Mouse (Mus musculus) forebrain, postnatal 0 days (tissue): ENCODE results near the gene Snx30. TPM values are rescaled to one million over a fixed set of nuclear protein-coding genes. Genes with fewer than 3 reads are reported as not detected.

Experiments
- ATAC-seq: fragments of 200-750 bp; cut with Nextera tagmentation; 2 replicates; pipeline ENCODE4 v1.8.0; 2017; ENCODE audit warnings: mild to moderate bottlenecking, moderate library complexity
- DNase-seq: peaks from one replicate; pipeline ENCODE4 v3.0.0-alpha.2; 2015
- H3K27ac ChIP-seq: fragments of 300-500 bp; sonication (generic); 2 replicates; pipeline ENCODE4 v1.5.1; 2014; ENCODE audit warnings: low read depth, mild to moderate bottlenecking, antibody characterized with exemption, low read length, moderate library complexity, mixed read lengths
- H3K27me3 ChIP-seq: fragments of 300-500 bp; sonication (generic); 2 replicates; pipeline ENCODE4 v1.6.1; 2014; ENCODE audit warnings: mild to moderate bottlenecking, low read length, mixed read lengths; ENCODE audit not compliant: insufficient read depth
- H3K36me3 ChIP-seq: fragments of 300-500 bp; sonication (generic); 2 replicates; pipeline ENCODE4 v1.6.1; 2014; ENCODE audit warnings: mild to moderate bottlenecking, moderate library complexity; ENCODE audit not compliant: insufficient read depth
- H3K4me1 ChIP-seq: fragments of 300-500 bp; sonication (generic); 2 replicates; pipeline ENCODE4 v1.6.1; 2014; ENCODE audit warnings: antibody characterized with exemption; ENCODE audit not compliant: insufficient read depth
- H3K4me2 ChIP-seq: fragments of 300-500 bp; sonication (generic); 2 replicates; pipeline ENCODE4 v1.6.1; 2014; ENCODE audit warnings: low read depth, mild to moderate bottlenecking, moderate library complexity
- H3K4me3 ChIP-seq: fragments of 300-500 bp; sonication (generic); 2 replicates; pipeline ENCODE4 v1.5.1; 2014; ENCODE audit warnings: low read depth, low read length, mixed read lengths
- H3K9ac ChIP-seq: fragments of 300-500 bp; sonication (generic); 2 replicates; pipeline ENCODE4 v1.6.1; 2014; ENCODE audit warnings: mild to moderate bottlenecking
- H3K9me3 ChIP-seq: fragments of 300-500 bp; sonication (generic); 2 replicates; pipeline ENCODE4 v1.6.1; 2016; ENCODE audit warnings: low read length
- CTCF ChIP-seq: sonication (generic); IDR thresholded peaks from 2 replicates; pipeline ENCODE4 v1.5.1; 2016; ENCODE audit warnings: antibody characterized with exemption, control low read depth, low read depth
- WGBS: fragments of 180-500 bp; shearing (Covaris S2); extraction: QIAGEN DNeasy Blood & Tissue Kit; methylation state at CpG from one replicate; pipeline ENCODE4 v1.1.7; 2014; 5-methylcytosine and 5-hydroxymethylcytosine counted together
- polyA plus RNA-seq: library from polyadenylated mRNA; unstranded; fragments of >200 nt; fragmentation: Nextera tagmentation; extraction: Ambion mirVana; gene quantifications from 2 replicates; pipeline ENCODE4 v1.2.1, GENCODE M21; 2015
- total RNA-seq: library from RNA; depleted of rRNA; stranded (reverse); fragments of >200 nt; gene quantifications from 2 replicates; pipeline ENCODE4 v1.2.3, GENCODE M21; 2014

Snx30 gene
- total and polyA plus RNA-seq, 2 experiments from 2014 or later = 16.9 to 31.4 TPM

DNA sequence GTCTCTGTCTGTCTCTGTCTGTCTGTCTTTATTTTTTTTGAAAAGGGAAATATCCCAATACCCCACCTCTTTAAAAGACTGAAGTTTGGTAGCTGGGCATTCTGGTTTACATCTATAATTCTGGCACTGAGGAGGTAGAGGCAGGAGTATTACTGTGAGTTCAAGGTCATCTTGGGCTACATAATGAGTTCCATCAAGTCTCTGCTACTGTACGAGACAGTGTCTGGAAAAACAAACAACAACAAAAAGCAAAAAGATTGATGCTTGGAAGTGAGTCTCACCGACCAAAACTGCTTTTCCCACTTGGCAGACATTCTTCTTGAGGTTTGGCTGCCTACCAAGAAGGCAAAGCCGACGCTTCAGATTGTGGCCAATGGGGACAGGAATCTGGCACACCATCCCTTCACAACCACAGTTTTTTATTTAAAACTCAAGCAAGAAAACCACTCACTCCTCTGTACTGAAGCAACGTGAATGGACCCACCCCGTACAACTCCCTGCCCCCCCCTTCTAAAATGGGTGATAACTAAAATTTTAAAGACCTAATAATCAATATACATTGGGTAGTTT, 63.9 kb downstream of the Snx30 start:
- no peaks in the 10 kb centered on the region for H3K9me3 ChIP-seq
- 24% methylated on average over 6 of the region's 6 CpGs for WGBS
- no peaks in the 10 kb centered on the region for H3K4me1 ChIP-seq
- H3K36me3 ChIP-seq = no peaks in the 10 kb centered on the region
- no peaks in the 10 kb centered on the region for H3K27me3 ChIP-seq
- TF ChIP-seq CTCF = no peak
- peak; percentile 30 for ATAC-seq
- no peak overlapping the region for H3K9ac ChIP-seq
- H3K27ac ChIP-seq = no peak overlapping the region
- no peak overlapping the region for H3K4me2 ChIP-seq
- peak; percentile 70 for DNase-seq
- H3K4me3 ChIP-seq = no peak overlapping the region

DNA sequence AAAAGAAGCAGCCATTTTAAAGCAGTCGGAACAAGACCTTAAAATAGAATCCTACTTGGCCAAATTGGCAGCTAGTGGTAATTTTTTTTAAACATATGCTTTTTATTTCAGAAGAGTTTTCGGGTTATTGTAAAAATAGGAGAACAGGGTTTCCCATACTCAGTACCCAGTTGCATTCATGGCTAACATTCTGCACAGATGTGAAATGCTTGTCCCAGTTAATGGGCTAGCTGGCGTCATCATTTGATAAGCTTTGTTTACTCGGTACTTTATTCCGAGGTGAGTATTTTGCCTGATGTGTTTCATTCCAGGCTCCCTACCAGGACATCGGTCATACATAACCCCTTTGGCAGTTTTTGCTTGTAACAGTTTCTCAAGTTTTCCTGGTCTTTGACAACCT, 64.8 kb downstream of the Snx30 start:
- no peaks in the 10 kb centered on the region for H3K27me3 ChIP-seq
- no peaks in the 10 kb centered on the region for H3K36me3 ChIP-seq
- TF ChIP-seq CTCF = no peak
- 63% methylated on average over 6 of the region's 6 CpGs for WGBS
- H3K4me2 ChIP-seq = no peak overlapping the region
- H3K9me3 ChIP-seq = no peaks in the 10 kb centered on the region
- no peaks in the 10 kb centered on the region for H3K4me1 ChIP-seq
- no peak overlapping the region for H3K9ac ChIP-seq
- ATAC-seq = no peak
- DNase-seq = no peak
- H3K4me3 ChIP-seq = no peak overlapping the region
- H3K27ac ChIP-seq = no peak overlapping the region

DNA sequence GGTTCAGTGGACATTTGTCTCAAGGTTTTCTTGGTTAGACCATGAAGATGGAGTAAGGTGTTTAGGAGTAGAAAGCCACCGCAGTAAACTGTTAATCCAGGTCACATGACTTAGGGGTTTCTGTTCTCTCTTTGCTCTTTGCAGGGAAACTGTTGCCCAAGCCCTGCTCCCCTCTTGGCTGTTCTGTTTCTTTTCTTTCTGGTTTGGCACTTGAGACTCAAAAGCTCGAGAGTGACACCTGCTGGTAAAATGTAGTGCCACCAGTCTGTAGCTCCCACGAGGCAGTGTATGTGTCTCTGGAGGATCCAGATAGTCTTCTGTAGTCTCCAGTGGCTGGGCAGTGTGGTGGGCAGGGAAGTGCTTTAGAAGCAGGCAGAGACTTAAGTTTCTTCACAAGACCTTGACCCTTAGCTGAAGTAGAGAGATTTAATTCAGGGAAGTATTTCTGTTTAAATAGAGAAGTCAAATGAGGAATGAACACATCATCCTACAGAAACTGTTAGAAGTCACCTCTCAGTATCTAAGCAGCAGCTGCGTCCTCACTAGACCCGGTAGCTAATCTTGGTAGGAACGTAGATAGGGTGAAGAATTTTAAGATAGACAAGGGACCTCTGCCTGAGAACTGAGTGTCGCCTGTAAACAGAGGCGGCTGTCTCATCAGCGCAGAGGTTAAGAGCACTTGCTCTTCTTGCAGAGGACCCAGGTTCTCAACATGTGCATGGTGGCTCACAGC, 65.4 kb downstream of the Snx30 start:
- no peaks in the 10 kb centered on the region for H3K9me3 ChIP-seq
- H3K4me3 ChIP-seq = no peak overlapping the region
- H3K4me1 ChIP-seq = no peaks in the 10 kb centered on the region
- TF ChIP-seq CTCF = peak; percentile 93
- no peak overlapping the region for H3K9ac ChIP-seq
- ATAC-seq = peak; percentile 92
- no peak overlapping the region for H3K27ac ChIP-seq
- H3K36me3 ChIP-seq = no peaks in the 10 kb centered on the region
- WGBS = 60% methylated on average over 9 of the region's 9 CpGs
- H3K4me2 ChIP-seq = no peak overlapping the region
- no peaks in the 10 kb centered on the region for H3K27me3 ChIP-seq
- peak; percentile 93 for DNase-seq

DNA sequence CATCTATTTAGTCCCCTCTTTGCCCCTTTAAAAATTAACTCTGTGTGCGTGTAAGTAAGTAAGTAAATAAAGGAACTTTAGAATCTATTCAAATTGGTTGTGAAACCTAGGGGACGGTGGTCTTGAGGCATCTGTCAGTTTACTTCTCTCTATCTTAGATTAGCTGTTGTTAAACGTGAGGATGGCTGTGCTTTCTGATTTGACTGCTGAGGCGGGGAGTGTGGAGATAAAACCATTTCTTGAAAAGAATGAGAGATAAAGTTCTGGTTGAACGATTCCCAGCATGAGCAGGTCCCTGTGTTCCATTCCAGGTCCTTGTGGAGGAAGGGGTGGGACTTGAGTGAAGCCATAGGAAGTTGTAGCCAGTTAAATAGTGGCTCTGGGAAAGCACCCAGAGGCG, 67.6 kb downstream of the Snx30 start:
- WGBS = 39% methylated on average over 6 of the region's 6 CpGs
- H3K4me1 ChIP-seq = no peaks in the 10 kb centered on the region
- ATAC-seq = no peak
- no peaks in the 10 kb centered on the region for H3K27me3 ChIP-seq
- H3K9me3 ChIP-seq = no peaks in the 10 kb centered on the region
- TF ChIP-seq CTCF = no peak
- H3K4me2 ChIP-seq = no peak overlapping the region
- H3K36me3 ChIP-seq = no peaks in the 10 kb centered on the region
- no peak for DNase-seq
- no peak overlapping the region for H3K9ac ChIP-seq
- no peak overlapping the region for H3K4me3 ChIP-seq
- H3K27ac ChIP-seq = no peak overlapping the region

DNA sequence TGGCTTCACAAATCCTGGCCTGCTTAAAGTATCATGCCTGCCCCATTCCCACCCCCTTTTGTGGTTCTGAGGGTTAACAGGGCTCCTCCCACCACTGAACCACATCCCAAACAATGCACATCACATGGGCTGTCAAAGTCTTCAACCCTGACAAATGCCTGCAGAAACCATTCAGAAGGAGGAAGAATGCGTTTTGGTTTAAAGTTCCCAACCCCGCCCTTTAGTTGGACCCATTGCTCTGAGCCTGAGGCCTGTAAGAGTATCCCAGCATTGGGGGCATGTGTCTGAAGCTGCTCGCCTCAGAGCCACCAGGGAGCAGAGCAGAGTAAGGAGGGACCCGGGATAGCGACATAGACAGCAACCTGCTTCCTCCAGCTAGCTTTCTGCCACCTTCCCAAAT, 68.2 kb downstream of the Snx30 start:
- H3K27ac ChIP-seq = no peak overlapping the region
- H3K36me3 ChIP-seq = no peaks in the 10 kb centered on the region
- H3K9ac ChIP-seq = no peak overlapping the region
- H3K9me3 ChIP-seq = no peaks in the 10 kb centered on the region
- TF ChIP-seq CTCF = no peak
- no peak overlapping the region for H3K4me2 ChIP-seq
- DNase-seq = no peak
- 40% methylated on average over 5 of the region's 5 CpGs for WGBS
- no peaks in the 10 kb centered on the region for H3K27me3 ChIP-seq
- H3K4me1 ChIP-seq = no peaks in the 10 kb centered on the region
- H3K4me3 ChIP-seq = no peak overlapping the region
- ATAC-seq = no peak

DNA sequence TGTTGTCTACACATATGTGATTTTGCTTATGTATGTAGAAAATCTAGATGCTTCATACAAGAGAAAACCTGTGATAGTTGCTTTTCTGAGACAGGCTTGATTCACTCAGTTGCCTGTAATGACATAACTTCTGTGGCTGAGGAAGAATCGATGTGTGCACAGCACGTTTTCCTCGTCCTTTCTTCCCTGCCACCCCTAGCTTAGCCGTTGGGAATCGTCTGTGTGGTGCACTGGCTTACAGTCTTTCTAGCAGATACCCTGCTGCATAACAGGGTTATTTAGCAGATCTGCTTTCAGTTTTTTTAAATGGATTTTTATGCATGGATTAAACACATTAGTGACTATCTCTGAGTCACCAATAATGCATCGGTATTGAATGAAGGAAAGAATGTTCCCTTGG, 70.9 kb downstream of the Snx30 start:
- Histone ChIP-seq H3K9me3 (no peaks in the 10 kb centered on the region), H3K4me3 (no peak overlapping the region), H3K36me3 (no peaks in the 10 kb centered on the region), H3K4me2 (no peak overlapping the region), H3K27me3 (no peaks in the 10 kb centered on the region), H3K4me1 (no peaks in the 10 kb centered on the region), H3K27ac (no peak overlapping the region), H3K9ac (no peak overlapping the region)
- no peak for TF ChIP-seq CTCF
- ATAC-seq = peak; percentile 58; the same call in 1 of the 2 replicates
- DNase-seq = no peak
- 38% methylated on average over 6 of the region's 6 CpGs for WGBS

DNA sequence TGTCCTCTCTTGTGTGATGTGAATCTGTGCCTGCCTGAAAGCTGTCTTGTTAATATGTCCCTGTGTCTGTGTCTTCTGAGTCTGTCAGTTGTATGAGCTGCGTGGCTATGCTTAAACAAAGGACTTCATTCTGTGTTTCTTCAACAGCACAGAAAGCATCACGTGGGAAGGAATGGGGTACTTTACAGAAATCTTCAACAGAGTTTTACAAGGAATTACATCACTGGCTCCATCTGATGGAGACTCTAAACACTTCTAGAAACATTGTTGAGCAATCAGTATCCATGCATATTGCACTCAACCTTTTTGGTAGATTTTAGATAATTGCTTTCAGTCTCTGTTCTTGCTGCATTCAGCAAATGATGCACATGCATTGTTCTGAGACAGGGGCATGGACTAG, 71.4 kb downstream of the Snx30 start:
- Histone ChIP-seq H3K4me2 (no peak overlapping the region), H3K9me3 (no peaks in the 10 kb centered on the region), H3K36me3 (peaks cover 1% of the 10 kb centered on the region), H3K27ac (no peak overlapping the region), H3K9ac (no peak overlapping the region), H3K27me3 (no peaks in the 10 kb centered on the region), H3K4me1 (no peaks in the 10 kb centered on the region), H3K4me3 (no peak overlapping the region)
- 27% methylated on average over 2 of the region's 2 CpGs for WGBS
- ATAC-seq (peak; percentile 79), DNase-seq (peak; percentile 25)
- TF ChIP-seq CTCF = peak; percentile 13; the same call in 1 of the 2 replicates
